Mouse (Mus musculus) frontal cortex, postnatal 14 days (tissue): Measurements from ENCODE around the gene Cul4a.
A peak's percentile ranks its signal among the peaks of the same experiment; 100 is the strongest.

ENCODE experiments used
- DNase-seq, 2 experiments: peaks; one replicate each; pipeline ENCODE4 v3.0.0; 2022; ENCODE audit warnings: low spot score in 2 of 2

Gene Cul4a

GRCm38 (mm10) chr8:13139641-13140182 is 34.3 kb downstream of the Cul4a start:
- no peak for DNase-seq

DNA sequence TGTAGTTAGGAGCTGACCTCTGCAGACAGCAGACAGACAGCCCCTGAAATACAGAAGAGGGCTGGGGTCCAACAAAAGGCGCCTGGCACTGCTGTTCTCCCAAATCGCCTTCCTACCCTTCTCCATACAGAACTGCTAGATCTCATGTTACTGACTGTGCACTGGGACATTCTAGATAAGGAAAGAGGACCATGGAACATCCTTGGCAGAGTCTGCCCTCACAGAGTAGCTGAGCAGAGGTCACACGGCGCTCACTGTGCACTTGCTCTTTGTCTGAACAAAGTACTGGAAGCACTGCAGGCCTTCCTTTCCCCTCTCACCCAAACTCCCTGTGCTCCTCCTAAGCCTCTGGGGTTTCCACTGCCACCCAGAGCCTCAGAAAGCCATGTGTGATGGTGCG is 36.3 kb downstream of the Cul4a start:
- no peak for DNase-seq

GRCm38 (mm10) chr8:13148476-13148875 is 43.1 kb downstream of the Cul4a start:
- no peak for DNase-seq

- DNase-seq = no peak
Observed at GRCm38 (mm10) chr8:13149287-13149686, 43.9 kb downstream of the Cul4a start.

DNA sequence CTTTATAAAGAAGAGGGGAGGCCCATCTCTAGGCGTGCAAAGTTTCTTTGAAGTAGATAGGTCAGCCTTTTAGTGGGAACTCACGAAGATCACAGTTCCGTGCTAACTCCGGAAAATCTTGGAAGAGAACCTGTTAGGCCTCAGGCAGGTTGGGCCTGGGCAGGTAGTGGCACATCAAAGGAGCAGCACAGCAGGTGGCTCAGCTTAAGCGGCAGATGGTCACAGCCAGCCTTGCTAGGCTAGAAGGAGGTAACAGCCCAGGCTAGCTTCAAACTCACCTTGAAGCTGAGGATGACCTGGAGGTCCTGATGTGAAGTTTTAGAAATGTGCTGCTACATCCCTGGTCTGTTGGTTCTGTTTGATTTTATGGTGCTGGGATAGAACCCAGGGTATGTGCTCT is 44.4 kb downstream of the Cul4a start:
- no peak for DNase-seq

DNA sequence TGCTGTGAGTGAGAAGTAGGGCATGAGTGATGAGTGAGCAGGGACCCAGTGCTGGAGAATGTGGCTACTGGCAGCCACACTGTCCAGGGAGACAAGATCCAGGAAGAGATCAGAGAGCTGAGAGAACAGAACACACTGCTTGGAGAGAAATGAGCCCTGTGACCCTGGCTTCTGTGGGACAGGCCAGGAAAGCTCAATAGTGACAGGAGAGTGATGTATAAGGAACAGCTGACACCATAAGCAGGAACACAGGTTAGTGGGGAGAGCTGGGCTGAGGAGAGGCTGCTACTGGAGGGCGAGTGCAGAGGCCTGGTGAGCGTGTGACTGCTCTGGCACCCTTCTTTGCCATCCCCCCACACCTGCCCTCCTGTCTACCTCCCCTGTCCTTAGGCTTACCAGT is 45.5 kb downstream of the Cul4a start:
- no peak for DNase-seq

- no peak for DNase-seq
Observed at GRCm38 (mm10) chr8:13154099-13154498, 48.7 kb downstream of the Cul4a start.

- DNase-seq = no peak
Observed at GRCm38 (mm10) chr8:13155358-13155757, 49.9 kb downstream of the Cul4a start.

- DNase-seq = peak in 1 of 2 experiments; percentile 29
Observed at GRCm38 (mm10) chr8:13156327-13157097, 51.1 kb downstream of the Cul4a start.

DNA sequence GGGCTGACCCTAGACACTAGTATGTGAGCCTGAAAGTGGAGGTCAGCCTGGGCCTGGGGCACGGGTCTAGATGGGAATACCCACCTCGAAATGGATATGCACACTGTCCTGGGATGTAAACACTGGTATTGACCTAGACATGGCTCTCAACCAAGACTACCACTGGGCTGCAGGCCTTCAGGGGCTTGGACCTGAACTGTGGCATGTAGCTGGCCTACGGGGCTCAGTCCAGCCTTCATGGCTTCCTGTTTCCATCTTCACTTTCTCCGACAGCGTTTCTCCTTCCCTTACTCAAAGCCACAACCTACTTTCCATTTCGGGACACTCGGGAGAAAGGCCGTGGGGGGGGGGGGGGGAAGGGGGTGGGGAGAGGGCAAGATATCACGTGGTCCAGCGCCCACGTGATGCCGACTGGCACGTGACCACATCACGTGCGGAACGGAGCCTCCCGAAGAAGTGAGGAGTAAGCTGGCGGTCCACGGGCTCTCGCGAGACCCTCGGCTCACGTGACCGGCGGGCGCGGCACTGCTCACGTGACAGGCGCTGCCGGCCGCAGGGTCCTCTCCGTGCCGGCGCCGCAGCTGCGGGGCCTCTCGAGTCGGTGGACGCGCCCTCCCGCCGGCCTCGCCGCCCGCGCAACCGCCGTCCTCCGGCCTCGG is 53.4 kb downstream of the Cul4a start, which contains the start of gene Lamp1:
Lamp1 (plus strand) TSS at position 444 of the 659 bp plus-strand sequence.
- peak; percentile 98 for DNase-seq

DNA sequence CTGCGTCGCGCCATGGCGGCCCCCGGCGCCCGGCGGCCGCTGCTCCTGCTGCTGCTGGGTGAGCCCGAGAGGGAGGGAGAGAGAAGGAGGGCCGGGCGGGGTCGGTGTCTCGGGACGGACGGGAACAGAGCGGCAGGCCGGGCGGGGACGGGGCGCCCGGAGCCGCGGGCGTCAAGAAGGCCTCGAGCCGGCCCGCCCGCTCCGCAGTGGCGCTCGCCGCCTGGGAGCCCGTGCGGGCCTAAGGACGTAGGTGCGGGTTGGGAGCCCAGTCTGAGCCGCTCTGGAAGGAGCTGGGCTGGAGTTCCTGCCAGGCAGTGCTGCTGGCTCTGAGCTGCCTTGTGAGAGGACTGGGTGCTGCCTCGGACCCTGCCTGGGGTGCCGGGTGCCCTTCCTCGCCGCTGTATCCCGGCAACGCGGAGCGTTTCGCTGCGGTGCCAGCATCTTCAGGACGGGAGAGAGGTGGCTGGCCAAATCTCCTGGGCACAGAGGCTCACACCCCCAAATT is 54.0 kb downstream of the Cul4a start:
- DNase-seq = peak in 1 of 2 experiments; percentile 17

GRCm38 (mm10) chr8:13160691-13161090 is 55.3 kb downstream of the Cul4a start:
- DNase-seq = no peak

DNA sequence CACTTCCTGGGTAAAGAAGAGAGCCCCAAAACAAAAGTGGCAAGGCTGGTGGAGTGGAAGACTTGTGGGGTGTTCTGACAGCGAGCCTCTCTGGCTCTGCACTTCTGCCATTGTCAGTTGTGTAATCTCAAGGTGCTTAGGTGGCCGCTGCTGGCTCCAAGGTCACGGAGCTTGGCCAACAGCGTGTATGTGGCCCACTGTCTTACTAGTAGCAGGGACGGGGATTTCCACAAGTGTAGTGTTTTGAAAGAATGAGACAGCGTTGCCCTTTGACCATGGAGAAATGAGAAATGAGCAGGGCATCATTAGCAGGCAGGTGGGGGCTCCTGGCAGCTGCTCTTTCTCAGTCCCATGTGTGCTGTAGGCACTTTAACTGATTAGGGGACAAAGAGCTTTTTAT is 56.7 kb downstream of the Cul4a start:
- no peak for DNase-seq

GRCm38 (mm10) chr8:13163563-13163962 is 58.1 kb downstream of the Cul4a start:
- DNase-seq = no peak

- no peak for DNase-seq
Observed at GRCm38 (mm10) chr8:13164361-13164760, 58.9 kb downstream of the Cul4a start.

- no peak for DNase-seq
Observed at GRCm38 (mm10) chr8:13170510-13170909, 65.1 kb downstream of the Cul4a start.

GRCm38 (mm10) chr8:13174305-13174704 is 68.9 kb downstream of the Cul4a start:
- no peak for DNase-seq

DNA sequence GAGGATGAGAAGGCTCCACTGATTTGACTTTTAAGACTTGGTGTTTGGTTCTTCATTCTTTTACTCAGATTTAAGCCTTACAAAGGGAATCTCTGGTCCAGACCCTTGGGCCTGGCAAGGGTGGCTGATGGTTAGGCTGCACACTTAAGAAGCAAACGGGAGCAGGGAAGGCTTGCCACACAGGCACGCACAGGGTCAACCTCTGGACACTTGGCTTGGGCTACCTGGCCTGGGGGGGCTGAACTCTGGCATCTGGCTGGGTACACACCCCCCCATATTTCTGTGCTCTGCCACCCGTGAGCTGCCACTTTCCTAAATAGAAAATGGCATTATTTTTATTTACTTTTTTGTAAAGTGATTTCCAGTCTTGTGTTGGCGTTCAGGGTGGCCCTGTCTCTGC is 69.4 kb downstream of the Cul4a start:
- no peak for DNase-seq

DNA sequence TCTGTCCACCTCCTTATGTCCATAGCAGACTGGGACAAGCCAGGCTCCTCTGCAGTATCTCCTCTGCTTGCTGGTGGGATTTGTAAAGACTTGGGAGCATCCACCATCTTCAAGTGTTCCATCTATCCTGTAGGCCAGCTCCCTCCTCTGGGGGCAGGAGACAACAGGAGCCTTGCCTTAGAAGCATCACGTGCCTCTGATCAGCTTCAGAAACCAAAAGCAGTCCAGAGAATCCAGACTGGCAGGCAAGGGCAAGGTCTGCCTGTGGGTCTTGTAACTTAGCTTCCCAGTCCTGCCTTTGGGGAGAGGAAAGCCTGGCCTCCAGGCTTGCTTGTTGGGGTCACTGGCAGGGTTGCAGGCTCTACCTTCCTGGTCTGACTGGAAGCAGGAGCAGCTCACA is 70.2 kb downstream of the Cul4a start:
- no peak for DNase-seq

DNA sequence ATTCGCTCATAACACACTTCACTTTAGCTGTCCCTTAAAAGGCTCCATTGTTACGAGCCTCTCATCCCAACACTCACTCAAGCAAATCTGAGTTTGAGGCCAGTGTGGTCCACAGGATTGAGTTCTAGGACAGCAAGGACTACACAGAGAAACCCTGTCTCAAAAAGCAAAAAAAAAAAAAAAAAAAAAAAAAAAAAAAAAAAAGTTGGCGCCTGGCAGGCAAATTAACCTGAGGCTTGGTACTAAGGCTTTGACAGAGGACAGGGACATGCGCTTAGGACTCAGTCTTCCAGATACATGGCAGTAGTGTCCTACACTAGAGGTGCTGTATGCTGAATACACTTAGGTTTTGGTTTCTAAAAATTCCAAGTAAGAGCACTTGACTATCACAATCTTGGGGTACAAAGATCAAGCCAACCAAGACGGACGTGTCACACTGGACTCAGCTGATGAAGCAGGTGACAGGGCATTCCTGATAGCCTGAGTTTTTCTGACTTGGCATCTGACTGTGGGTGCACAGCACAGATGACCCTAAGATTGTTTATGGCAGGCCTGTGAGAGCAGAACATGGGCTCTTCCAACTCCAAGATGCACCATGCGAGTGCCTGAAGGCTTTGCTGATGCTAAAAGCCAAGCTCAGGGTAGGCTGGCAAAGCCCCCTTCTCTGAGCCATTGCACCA is 71.9 kb downstream of the Cul4a start:
- DNase-seq = no peak

DNA sequence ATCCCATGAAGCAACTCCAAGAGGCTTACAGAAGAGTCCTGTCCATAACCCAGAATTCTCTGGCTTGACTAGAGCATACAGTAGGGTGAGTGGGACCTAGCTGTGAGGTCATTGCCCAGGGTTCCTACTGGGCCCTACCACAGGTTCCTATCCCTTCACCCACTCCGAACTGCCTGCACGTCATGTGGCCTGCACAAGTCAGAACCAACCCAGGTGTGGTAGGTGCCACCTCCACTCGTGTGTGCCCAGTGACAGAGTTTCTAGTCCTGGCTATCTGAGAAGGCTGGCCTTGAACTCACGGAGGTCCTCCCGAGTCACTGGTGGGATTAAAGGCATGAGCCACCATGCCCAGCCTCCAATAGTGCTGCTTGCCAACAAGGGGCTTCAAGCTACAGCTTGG is 72.7 kb downstream of the Cul4a start:
- no peak for DNase-seq

DNA sequence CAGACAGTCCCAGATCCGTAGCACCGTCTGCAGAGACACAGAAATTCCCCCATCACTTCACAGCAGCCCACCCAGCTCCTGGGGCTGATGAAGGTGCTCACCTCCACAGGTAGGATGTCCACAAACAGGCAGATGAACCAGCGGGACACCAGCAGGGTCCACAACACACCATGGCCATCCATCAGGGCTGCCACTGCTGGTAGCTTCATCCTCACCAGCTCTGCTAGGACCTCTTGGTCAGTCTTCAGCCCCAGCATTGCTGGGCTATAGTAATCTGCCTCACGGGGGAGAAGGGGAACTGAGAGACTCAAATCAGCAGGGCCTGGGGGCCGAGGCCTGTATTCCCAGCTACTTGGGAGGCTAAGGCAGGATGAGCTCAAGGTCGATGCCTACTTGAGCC is 74.1 kb downstream of the Cul4a start:
- DNase-seq = no peak
